Mouse (Mus musculus) neutrophil, adult 83 days (primary cell): ENCODE measurements around the gene Fam83d. TPM values are rescaled to one million over a fixed set of nuclear protein-coding genes. Genes with fewer than 3 reads are reported as not detected.

Source experiments
- total RNA-seq, 2 experiments: library from RNA; stranded (reverse); gene quantifications; one replicate each; pipeline ENCODE4 v1.2.4; 2023

Gene Fam83d
- total RNA-seq = 10 to 100 TPM in 1 of 2 experiments, 1 to 10 TPM in 1; 9.1 to 13.6 TPM

DNA sequence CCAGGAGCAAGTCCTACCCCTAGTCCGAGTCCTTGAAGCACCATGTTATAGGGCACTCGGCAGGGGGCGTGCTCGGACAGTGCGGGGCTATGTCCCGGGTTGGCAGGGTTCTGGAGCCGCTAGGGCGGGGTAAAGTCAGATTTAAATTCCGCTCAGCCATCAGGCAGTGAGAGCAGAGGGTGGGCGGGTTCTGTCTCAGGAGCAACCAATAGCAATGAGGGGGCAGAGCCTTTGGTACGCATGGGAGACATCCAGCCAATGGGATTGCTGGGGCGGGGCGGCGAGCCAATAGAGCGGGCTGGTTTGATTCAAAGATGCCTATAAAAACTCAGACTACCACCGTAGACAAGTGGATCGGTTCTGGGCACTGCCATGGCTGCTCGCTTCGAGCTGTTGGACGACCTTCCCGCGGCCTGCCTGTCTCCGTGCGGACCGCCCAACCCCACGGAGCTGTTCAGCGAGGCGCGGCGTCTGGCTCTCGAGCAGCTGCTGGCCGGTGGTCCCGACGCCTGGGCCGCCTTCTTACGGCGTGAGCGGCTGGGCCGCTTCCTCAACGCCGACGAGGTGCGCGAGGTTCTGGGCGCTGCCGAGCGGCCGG lies at the start of gene Fam83d:
Gene Fam83d (plus strand): TSS at position 352 of the 598 bp plus-strand sequence.

DNA sequence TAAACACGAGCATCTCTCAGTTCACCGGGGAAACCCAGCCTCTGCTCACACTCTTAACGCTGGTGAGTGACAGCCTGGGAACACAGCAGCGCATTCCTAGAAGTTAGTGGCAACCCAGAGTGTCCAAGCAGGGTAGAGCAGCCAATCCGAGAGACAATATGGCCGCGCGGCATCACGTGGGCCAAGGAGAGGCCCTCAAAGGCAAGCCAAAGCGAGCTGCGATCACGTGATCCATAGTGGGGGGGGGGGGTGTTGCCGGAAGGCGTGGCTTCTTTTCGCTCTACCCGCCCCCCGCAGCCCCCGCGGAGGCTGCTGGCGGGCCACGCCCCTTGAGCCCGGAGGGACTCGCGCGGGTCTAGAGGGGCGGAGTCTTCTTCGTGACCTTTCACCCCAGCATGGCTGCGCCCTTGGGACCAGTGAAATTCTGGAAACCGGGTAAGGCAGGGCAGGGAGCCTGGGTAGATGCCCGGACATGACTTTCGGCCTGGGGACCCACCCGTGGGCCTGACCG lies 26.7 kb downstream of the Fam83d start, which contains the start of gene Dhx35:
Gene Dhx35 (plus strand): TSS at position 314 of the 511 bp plus-strand sequence.

Other genes starting within 250 kb of the Fam83d start
- gene Slc32a1, start 157.3 kb upstream of the Fam83d start, total RNA-seq = under 1 TPM; 0.46 to 0.60 TPM
- 10 to 100 TPM; 16.0 to 19.8 TPM for gene Actr5, start 143.2 kb upstream of the Fam83d start, total RNA-seq
- 1 to 10 TPM in 1 of 2 experiments, under 1 TPM in 1; 0.86 to 1.0 TPM for gene Ppp1r16b, start 102.7 kb upstream of the Fam83d start, total RNA-seq
- gene Dhx35, start 26.7 kb downstream of the Fam83d start, total RNA-seq = 1 to 10 TPM; 8.5 to 9.4 TPM